7 mouse cellular contexts compared by ENCODE assay signal in genomic region chr9:58330293-58330692, GRCm38 (mm10). TPM values are rescaled to one million over a fixed set of nuclear protein-coding genes. Genes with fewer than 3 reads are reported as not detected.
DNase-seq lines count a peak whose midpoint lies in the region; ATAC-seq and TF ChIP-seq lines count a peak whose summit lies in the region.

No protein-coding gene starts in this region.

- 30% methylated on average over 5 of the region's 5 CpGs for WGBS in neural tube, embryonic 15.5 days

- no peaks in the 10 kb centered on the region for H3K27me3 ChIP-seq in testis, adult 2 months (ENCODE audit: control insufficient read depth, insufficient read depth, low read length)
- no peaks in the 10 kb centered on the region for H3K27me3 ChIP-seq in neural tube, embryonic 15.5 days (replicated peaks)

- no peak overlapping the region for H3K4me3 ChIP-seq in testis, adult 2 months (ENCODE audit: control insufficient read depth, low read depth, low read length)
- no peak overlapping the region for H3K4me3 ChIP-seq in neural tube, embryonic 15.5 days (replicated peaks)

- no peaks in the 10 kb centered on the region for H3K36me3 ChIP-seq in testis, adult 2 months (ENCODE audit: control insufficient read depth, insufficient read depth, low read length)
- no peaks in the 10 kb centered on the region for H3K36me3 ChIP-seq in neural tube, embryonic 15.5 days

- H3K27ac ChIP-seq in testis, adult 2 months (ENCODE audit: control insufficient read depth, insufficient read depth, low read depth, low read length) = no peak overlapping the region
- H3K27ac ChIP-seq in neural tube, embryonic 15.5 days (replicated peaks) = no peak overlapping the region

- H3K4me2 ChIP-seq in neural tube, embryonic 15.5 days = no peak overlapping the region

- H3K9ac ChIP-seq in neural tube, embryonic 15.5 days (replicated peaks) = no peak overlapping the region

- TF ChIP-seq POLR2A in testis, adult 2 months (IDR thresholded peaks at IDR 0.05; ENCODE audit: control insufficient read depth, low read depth, low read length) = no peak

- H3K4me1 ChIP-seq in testis, adult 2 months (ENCODE audit: control insufficient read depth, insufficient read depth, low read length) = no peaks in the 10 kb centered on the region
- H3K4me1 ChIP-seq in neural tube, embryonic 15.5 days = 0 out of 2 replicates have a peak, but pooled peaks cover 3% of the 10 kb centered on the region

- peak; percentile 78; the same call in 1 of the 2 replicates for TF ChIP-seq CTCF in testis, adult 2 months (IDR thresholded peaks at IDR 0.05; ENCODE audit: control insufficient read depth, insufficient read depth, insufficient replicate concordance, low read depth, low read length)

- no peaks in the 10 kb centered on the region for H3K9me3 ChIP-seq in neural tube, embryonic 15.5 days (replicated peaks)

- peak; percentile 88 for ATAC-seq in neural tube, embryonic 15.5 days (ENCODE audit: low FRiP score)

- intact Hi-C loops in left cerebral cortex, postnatal 25 days (cut with DNase I) = loop anchor here (1.0 to 2.0 kb wide), 3 partner anchors 39 to 205 kb away; partner anchors contain the start of gene Insyn1

- DNase-seq in testis, postnatal 14 days (ENCODE audit: low spot score) = no peak
- peak; percentile 59 for DNase-seq in brain, embryonic 18.5 days (ENCODE audit: low read depth, low spot score)
- DNase-seq in forelimb bud, embryonic 11.5 days (ENCODE audit: low read depth, low spot score) = peak; percentile 58
- peak; percentile 66 to 86 for DNase-seq in left cerebral cortex, postnatal 25 days (ENCODE audit: low spot score in 2 of 2)
- no peak for DNase-seq in urinary bladder, postnatal 36 days (ENCODE audit: low spot score in 2 of 2)

RNA-seq across cellular contexts. Expression of gene Loxl1, which starts 17.3 kb away (rescaled TPM):
- polyA plus RNA-seq in testis, adult 2 months (2012; rRNA removed) = 18.5 and 21.0 TPM in 2 replicates
- total RNA-seq in left cerebral cortex, postnatal 25 days (2021) = 1 to 10 TPM; 2.0 to 2.6 TPM
- polyA plus RNA-seq in neural tube, embryonic 15.5 days (2015; fragmentation: Nextera tagmentation; extraction: Ambion mirVana) = 10.2 and 12.1 TPM in 2 replicates

RNA-seq across cellular contexts. Expression of gene Tbc1d21, which starts 40.0 kb away (rescaled TPM):
- 228 and 233 TPM in 2 replicates for polyA plus RNA-seq in testis, adult 2 months (2012; rRNA removed)
- total RNA-seq in left cerebral cortex, postnatal 25 days (2021) = not detected
- not detected in 2 replicates for polyA plus RNA-seq in neural tube, embryonic 15.5 days (2015; fragmentation: Nextera tagmentation; extraction: Ambion mirVana)

Comparison
In these comparisons a context has a peak if more than half of its experiments do, and no peak if none do; other contexts are left out.
1. DNase-seq: peak in brain, embryonic 18.5 days (single experiment), forelimb bud, embryonic 11.5 days (single experiment) and left cerebral cortex, postnatal 25 days (2 of 2); none in testis, postnatal 14 days (single experiment) and urinary bladder, postnatal 36 days (0 of 2).
2. RNA of gene Tbc1d21, which starts 40.0 kb away (polyA plus RNA-seq): 228 to 233 TPM in testis, adult 2 months; not detected in neural tube, embryonic 15.5 days; every median in the first group is over 100 times any median in the second.